Mouse (Mus musculus) activated CD4-positive, CD25-positive, alpha-beta regulatory T cell, adult 4 months (primary cell): Measurements from ENCODE around the gene Erich3. TPM values are rescaled to one million over a fixed set of nuclear protein-coding genes. Genes with fewer than 3 reads are reported as not detected.
A peak's percentile ranks its signal among the peaks of the same experiment; 100 is the strongest.

Experiments used
- ATAC-seq: one replicate; pipeline ENCODE4 v1.8.0; 2017
- polyA plus RNA-seq, 2 experiments: library from polyadenylated mRNA; unstranded; fragments of 100-300 nt; shearing (Covaris generic); gene quantifications; one replicate each; pipeline ENCODE4 v1.2.1; 2017

Gene Erich3
- polyA plus RNA-seq, 2 experiments from 2014 or later: not detected

GRCm38 (mm10) chr3:154682570-154682969 lies 18.9 kb downstream of the Erich3 start:
- ATAC-seq: no peak

DNA sequence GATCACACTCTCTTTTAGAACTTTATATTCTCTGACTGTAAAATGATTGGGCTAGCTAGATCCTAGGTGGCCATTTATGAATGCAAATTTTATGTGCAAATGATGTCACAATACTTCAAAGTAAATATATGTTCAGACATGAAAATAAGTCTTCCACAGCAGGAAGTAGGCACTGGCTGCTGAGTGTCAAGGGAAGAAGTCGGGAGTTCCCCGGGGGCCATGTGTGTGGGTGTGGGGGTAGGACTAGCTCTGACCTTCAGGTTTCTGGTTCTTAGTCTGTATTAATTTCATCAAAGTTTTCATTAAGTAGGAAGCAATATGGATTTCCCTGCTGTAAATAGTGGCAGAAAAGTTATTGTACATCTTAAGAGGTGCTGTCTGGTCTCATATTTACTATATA lies 20.0 kb downstream of the Erich3 start:
- peak; percentile 65 for ATAC-seq

DNA sequence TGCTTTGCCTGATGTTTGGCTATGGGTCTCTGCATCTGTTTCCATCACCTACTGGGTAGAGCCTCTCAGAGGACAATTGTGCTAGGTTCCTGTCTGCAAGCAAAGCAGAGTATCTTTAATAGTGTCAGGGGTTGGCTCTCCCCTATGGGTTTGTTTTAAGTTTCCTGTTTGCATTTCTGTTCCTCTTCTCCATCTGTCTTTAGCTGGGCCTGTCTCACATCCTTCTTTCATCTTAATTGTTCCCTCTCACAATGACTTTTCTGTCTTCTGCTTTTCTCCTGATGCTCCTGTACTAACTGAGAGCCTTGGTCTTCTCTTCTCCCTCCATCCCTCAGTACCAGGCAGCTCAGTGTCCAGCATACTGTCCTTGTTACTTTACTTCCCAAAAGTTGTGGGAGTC lies 26.6 kb downstream of the Erich3 start:
- ATAC-seq: no peak

- no peak for ATAC-seq
These were observed 28.4 kb downstream of the Erich3 start for GRCm38 (mm10) chr3:154691897-154692571.

GRCm38 (mm10) chr3:154692572-154692922 lies 28.9 kb downstream of the Erich3 start:
- ATAC-seq: no peak

DNA sequence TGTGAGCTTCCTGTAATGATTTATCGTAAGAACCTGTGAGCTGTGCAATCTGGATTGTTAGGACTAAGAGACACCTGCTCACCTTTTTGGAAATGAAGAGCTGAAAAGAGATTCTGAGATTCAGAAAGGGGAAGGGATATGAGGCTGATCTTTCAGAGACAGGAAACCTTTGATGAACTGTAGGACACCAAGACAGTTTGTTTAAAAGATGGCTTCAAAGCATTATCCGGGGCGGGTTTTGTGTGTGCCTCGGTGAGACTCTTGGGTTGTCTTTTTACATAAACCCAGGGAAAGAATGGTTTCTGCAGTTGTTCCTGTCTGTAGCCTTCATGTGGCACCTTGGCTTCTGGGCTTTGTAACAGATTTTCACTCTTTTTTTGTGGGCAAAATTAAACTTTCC lies 30.2 kb downstream of the Erich3 start:
- ATAC-seq: peak; percentile 36

- ATAC-seq: no peak
These were observed 33.0 kb downstream of the Erich3 start for GRCm38 (mm10) chr3:154696611-154697010.

GRCm38 (mm10) chr3:154698907-154699306 lies 35.2 kb downstream of the Erich3 start:
- ATAC-seq: no peak

DNA sequence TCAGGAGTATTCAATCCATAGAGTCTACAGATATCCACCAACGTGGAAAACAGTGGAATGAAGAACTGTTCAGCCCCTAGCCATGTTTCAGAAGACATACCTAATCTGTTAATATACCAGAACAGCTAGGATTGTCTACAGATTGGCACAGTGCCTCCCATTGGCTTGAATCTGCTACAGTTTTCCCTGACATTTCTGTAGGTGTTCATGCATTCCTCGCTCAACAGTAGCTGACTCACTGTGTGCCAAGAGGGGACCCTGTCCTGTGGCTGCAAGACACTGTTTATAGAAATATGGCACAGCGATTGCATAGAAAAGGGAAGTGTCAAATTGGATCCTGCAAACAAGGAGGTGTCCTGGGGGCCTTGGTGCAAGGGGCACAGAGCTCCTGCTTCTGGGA lies 36.6 kb downstream of the Erich3 start:
- no peak for ATAC-seq

DNA sequence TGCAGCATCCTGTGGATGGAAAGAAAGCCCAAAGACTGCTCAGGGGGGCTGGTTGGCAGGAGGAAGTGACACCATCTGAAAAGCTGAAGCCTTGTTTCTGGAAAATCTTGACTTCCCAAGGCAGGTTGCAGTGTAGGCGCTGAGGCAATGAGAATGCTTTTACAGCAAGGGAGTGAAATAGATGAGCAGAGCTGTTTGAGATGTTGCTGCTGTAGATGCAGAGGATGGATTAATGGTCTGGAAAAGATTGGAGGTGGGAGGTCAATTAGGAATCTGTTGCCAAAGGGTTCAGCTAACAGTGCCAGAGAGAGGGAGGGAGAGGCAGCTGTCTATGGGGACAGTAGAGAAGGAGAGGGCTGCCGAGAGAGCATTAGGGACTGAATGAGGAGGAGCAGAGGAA lies 37.1 kb downstream of the Erich3 start:
- ATAC-seq: no peak

DNA sequence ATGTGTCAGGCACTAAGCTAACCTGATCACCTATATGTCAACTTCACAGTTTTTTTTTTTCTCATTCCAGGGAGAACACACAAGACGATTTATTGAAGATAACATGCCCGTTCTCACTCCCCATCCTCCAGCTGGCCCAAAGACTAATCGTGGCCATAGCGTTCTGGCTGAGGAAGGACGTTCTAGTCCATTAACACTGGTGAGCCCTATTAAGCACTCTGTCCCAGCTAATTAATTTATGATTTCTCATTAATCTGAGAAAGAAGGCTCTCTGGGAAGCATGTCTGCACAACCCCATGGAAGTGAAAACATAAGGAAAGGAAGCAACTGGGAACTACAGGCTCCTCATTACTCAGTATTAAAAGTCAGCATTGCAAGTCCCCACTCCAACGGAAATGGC lies 41.1 kb downstream of the Erich3 start:
- no peak for ATAC-seq

DNA sequence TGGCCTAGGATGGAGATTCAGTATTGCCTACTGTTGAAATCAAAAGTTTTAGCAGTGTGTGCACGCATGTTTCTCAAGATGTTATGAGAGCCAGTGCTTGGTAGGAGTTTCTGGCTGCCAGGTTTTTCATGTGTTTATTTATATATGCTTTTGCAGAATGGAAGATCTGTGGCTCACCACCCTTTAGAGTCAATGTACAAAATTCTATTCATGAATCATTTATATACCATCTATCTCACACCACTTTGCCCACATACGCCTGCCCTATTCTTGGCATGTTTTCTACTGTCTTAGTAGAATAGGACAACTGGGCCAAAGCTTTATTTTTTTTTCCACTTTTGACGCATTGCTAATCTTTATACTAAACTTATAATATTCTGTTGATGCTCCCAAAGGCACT lies 44.5 kb downstream of the Erich3 start:
- no peak for ATAC-seq

DNA sequence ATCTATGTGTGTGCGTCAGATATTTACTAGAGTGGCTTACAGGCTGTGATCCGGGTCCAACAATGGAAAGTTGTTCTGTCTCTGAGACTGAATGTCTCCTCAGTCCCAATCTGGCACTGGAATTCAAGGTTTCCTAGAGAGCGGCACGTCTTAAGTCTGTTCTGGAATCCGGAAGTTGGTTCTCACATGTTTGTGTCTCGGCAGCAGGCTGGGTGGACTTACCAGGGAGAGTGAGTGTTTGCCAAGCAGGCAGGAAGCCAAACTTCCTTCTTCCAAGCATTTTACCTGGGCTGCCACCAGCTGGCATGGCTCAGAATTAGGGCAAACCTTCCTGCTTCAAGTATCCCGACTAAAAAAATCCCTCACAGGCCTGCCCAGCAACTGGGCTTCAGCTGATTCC lies 59.5 kb downstream of the Erich3 start:
- no peak for ATAC-seq

DNA sequence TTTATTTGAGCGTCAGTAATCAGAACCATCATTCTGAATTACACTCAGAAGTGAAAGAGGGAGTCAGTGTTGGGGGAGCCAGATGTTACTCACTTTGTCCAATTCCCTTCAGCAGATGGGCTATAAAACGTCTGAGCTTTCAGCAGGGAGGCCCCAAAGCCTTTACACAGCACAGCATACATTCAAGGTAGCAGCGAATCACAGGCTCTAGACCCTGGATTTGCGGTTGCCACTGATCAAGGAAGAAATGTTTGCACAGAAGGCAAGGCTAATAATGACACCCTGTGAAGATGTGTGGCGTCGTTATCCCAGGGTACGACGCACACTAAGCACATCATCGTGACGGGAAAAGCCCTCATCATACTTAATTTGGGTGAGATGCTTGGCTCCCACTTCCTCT lies 67.8 kb downstream of the Erich3 start:
- no peak for ATAC-seq

DNA sequence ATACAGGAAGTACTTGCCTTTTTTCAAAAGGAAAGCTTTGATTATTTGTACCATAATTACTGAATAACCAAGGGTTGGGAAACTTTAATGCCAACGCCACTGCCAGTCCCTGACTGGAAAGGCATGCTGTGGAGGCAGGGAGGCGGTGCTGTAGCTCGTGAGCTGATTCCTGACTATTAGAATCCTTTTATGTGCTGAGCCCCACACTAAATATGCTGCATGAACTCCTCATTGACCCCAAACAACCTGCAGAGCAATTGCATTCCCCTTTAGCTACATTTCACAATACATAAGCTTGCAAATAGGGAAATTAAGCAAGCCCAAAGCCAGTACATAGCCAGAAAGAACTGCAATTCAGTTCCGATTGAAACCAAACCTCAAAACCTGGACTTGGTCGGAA lies 77.8 kb downstream of the Erich3 start:
- ATAC-seq: no peak

DNA sequence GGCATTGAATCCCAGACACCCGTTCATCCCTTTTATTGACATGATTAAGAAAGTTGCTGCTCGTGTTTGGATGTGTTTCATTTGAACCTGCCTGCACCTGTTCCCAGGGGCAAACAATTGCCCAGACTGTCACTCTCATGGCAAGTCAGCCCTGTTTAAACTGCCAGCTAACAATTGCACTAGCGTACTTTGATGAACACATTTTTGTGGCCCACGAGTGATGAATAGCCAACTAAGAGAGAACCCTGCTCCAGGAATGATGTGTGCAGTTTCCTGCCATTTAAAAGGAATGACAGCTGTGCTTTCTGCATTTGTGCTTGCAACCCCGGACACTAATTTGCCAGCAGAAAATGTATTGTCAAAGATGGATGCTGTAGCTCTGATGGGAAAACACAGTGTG lies 79.3 kb downstream of the Erich3 start:
- no peak for ATAC-seq

- no peak for ATAC-seq
These were observed 80.7 kb downstream of the Erich3 start for GRCm38 (mm10) chr3:154744317-154744716.

- ATAC-seq: no peak
These were observed 90.8 kb downstream of the Erich3 start for GRCm38 (mm10) chr3:154754505-154754904.

DNA sequence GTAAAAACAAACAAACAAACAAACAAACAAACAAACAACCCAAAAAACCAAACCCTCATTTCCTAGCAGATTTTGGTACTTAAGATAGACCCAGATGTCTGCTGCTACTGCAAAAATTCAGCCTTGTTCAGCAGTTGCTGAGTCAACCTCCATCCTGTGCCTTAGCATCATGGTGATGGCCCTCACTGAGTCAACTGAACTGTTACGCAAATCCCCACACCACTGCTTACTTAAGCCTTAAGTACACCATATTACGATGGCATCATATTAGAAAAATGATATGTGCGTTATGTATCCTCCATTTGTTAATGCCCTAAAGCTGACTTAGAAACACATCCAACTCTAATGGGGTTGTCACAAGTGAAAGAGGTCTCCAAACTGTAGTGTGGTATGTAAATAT lies 91.6 kb downstream of the Erich3 start:
- no peak for ATAC-seq

DNA sequence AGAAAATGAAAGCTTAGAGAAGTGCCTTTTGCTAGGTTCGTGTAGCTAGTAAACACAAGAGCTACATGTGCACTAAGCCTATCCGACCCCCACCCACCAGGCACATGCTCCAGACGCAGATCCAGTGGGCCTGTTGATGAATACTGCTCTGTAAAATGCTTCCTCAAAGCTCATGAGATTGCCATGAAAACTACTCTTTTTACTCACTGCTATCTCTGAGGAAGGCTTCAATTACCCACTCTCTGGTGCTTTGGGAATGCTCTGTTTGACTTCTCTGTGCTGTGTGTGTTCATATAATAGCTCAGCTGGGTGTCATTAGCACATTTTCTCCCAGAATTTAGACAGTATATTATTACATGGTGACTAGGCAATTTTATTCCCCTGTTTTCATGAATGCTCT lies 94.4 kb downstream of the Erich3 start:
- ATAC-seq: no peak

DNA sequence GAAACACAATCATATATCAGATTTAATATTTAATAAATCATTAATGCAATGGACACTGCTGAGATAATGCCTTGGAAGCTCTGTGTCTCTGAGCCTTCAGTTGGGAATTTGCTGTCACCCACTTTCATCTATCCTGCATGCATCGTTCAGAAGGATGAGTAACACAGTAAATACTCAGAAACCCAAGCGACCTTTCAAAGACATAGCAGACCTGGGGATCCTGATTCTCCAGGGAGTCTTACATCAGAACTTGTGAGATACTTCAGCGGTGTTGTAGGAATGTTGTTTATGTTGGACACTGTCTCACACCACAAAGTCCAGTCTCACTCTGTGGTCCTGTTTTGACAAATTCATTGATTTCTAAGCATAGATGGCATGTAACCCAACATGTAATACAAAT lies 97.4 kb downstream of the Erich3 start:
- ATAC-seq: no peak

DNA sequence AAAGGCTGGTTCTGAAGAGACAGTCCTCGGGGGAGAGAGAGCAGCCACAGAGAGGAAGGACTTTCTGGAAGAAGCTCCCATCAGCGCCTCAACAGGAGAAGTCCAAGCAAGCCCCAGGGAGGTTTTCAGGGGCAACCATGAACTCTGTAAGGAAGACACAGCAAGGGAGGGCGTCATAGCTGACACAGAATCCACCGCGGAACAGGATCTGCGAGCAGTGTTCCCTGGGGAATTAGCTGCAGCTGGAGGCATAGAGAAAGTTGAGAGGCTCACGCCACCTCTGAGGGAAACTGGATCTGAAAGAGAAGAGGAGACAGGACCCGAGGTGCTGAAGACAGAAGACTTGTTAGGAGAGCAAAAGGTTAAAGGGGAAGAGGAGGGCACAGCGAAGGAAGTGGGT lies 99.7 kb downstream of the Erich3 start:
- no peak for ATAC-seq

- no peak for ATAC-seq
These were observed 100.5 kb downstream of the Erich3 start for GRCm38 (mm10) chr3:154764115-154764514.

DNA sequence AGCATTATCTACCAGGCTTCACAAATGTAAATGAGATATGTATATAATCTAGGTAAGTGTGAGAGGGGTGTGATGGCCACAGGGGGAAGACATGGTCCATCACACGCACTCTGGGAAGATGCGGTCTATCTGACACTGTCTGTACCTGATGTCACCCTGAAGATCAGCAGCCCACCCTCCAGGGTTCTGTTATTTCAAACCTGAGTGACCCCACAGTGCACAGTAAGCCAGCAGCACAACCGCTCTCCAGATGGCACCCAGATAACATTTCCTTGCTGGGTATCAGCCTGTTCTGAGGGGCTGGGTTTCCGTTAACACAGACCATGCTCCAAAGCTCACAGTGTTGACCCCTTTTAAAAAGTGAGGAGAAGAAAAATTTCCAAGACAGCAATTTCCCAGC lies 102.7 kb downstream of the Erich3 start:
- ATAC-seq: no peak

- ATAC-seq: no peak
These were observed 108.0 kb downstream of the Erich3 start for GRCm38 (mm10) chr3:154771651-154772050.
